Mouse (Mus musculus) stomach, postnatal 0 days (tissue): ENCODE data around the gene Scrn3.

Experiments
- CTCF ChIP-seq: IDR thresholded peaks from 2 replicates; pipeline ENCODE4 v1.5.1; 2016; ENCODE audit warnings: antibody characterized with exemption, low read depth, mild to moderate bottlenecking, moderate library complexity
- EP300 ChIP-seq: optimal IDR thresholded peaks from 2 replicates; pipeline ENCODE3; 2016; ENCODE audit warnings: antibody characterized with exemption

DNA sequence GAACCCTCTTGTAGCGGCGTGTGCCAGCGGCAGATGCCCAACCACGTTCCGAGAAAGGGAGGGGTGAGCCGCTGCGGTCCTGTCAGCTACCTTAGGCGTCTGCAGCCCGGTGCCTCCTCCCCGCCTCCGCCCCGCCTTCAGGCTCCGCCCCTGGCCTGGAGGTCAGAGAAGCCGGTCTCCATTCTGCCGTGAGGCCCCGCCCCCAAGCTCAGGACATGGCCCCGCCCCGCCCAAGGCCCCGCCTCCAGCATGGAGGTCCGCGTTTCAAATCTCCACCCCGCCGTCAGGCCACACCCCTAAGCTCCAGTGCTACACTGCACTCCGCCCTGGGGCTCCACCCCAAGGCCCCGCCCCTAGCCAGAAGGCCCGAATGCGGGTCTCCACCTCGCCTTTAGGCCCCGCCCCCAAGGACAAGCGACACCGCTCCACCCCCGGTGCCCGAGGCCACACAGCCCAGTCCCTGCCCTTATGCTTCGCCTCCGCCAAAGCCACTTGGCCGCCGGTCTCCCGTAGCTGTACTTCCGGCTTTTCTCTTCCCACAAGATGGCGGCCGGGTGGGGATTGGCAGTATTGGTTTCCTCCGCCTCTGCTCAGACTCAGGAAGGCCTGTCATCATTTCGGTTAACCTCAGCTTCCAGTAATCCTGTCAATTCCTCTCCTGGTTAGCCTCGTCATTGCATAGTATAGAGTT, 74.1 kb downstream of the Scrn3 start, which contains the start of gene Gpr155:
- peak; percentile 61 for TF ChIP-seq EP300
- TF ChIP-seq CTCF, result peak; percentile 12; the same call in 1 of the 2 replicates
